In the genomic region with DNA sequence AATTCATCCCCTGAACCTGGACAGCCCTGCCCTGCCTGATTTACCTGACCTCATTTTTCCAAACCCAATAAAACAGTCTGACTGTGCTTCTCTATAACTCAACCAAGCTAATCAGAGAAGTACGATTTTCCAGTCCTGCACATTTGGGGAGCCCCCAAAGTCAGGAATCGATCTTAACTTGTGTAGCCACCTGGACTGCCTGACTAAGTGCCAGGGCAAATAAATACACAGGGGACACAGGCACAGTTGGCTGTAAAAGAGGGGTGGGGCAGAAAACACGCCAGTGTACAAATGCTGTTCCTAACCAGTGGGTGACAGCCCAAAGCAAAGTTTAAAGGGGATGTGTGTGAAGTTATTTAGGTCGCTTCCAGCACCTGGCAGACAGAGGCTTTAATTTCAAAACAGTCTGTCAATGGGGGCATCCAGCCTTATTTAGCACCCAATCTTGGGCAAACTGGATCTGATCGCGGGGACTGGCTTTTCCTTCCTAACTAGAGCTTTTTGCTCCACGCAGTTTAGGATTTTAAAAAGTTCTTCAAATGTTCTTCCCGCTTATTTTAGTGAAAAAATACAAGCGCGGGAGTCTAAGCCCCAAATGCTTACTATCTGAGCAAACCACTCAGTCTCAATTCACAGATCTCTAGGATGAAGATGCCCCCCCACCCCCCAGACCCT, we compare ENCODE assay signal across 8 mouse cellular contexts. TPM values are rescaled to one million over a fixed set of nuclear protein-coding genes. Genes with fewer than 3 reads are reported as not detected.
DNase-seq lines count a peak whose midpoint lies in the region; ATAC-seq and TF ChIP-seq lines count a peak whose summit lies in the region.

No protein-coding gene starts in this region.

- peaks cover 25% of the 10 kb centered on the region for H3K36me3 ChIP-seq in hindbrain, embryonic 13.5 days

- H3K9ac ChIP-seq in hindbrain, embryonic 13.5 days, result peak overlapping the region; percentile 81

- H3K27me3 ChIP-seq in hindbrain, embryonic 13.5 days, result peaks cover 12% of the 10 kb centered on the region

- H3K4me1 ChIP-seq in lung, adult 2 months (ENCODE audit: control insufficient read depth, insufficient read depth, low read length), result peaks cover 7% of the 10 kb centered on the region
- H3K4me1 ChIP-seq in hindbrain, embryonic 13.5 days (replicated peaks), result peaks cover 14% of the 10 kb centered on the region

- no peaks in the 10 kb centered on the region for H3K9me3 ChIP-seq in hindbrain, embryonic 13.5 days

- H3K4me3 ChIP-seq in lung, adult 2 months (replicated peaks; ENCODE audit: extremely low read depth, low read depth, low read length), result peak overlapping the region; percentile 93
- peak overlapping the region; percentile 73 for H3K4me3 ChIP-seq in hindbrain, embryonic 13.5 days

- H3K4me2 ChIP-seq in hindbrain, embryonic 13.5 days, result peak overlapping the region; percentile 85

- H3K27ac ChIP-seq in hindbrain, embryonic 13.5 days, result no peak overlapping the region

- WGBS in lung, adult 2 months, result 3% methylated on average over 10 of the region's 10 CpGs
- 9% methylated on average over 10 of the region's 10 CpGs for WGBS in hindbrain, embryonic 13.5 days

- TF ChIP-seq POLR2A in lung, adult 2 months (IDR thresholded peaks at IDR 0.05; ENCODE audit: borderline replicate concordance, extremely low read depth, low read depth, low read length), result no peak

- no peak for ATAC-seq in hindbrain, embryonic 13.5 days (ENCODE audit: low FRiP score)
- ATAC-seq in megakaryocyte-erythroid progenitor cell, adult 5-6 weeks (replicated peaks; ENCODE audit: low FRiP score, low TSS enrichment, poor library complexity, severe bottlenecking), result peak; percentile 31
- ATAC-seq in megakaryocyte progenitor cell, adult 5-6 weeks (replicated peaks; ENCODE audit: poor library complexity), result no peak
- no peak for ATAC-seq in monocyte, adult 5-6 weeks (replicated peaks; ENCODE audit: insufficient number of reproducible peaks, low FRiP score, low TSS enrichment, poor library complexity, severe bottlenecking)

- no peak for TF ChIP-seq CTCF in lung, adult 2 months (IDR thresholded peaks at IDR 0.05; ENCODE audit: insufficient read depth, low read length)

- no peak for DNase-seq in lung, adult 2 months
- DNase-seq in lung, adult 18-20 months, result no peak
- DNase-seq in c-Kit-negative CD71-positive TER-119-positive erythroid progenitor cells, embryonic 14.5 days (ENCODE audit: low read depth, low spot score), result peak; percentile 29
- no peak for DNase-seq in urinary bladder, postnatal 25 days (ENCODE audit: low spot score)

RNA-seq across cellular contexts. Expression of a gene that starts 0.7 kb away (rescaled TPM):
- 8.7 and 13.0 TPM in 2 replicates for polyA plus RNA-seq in lung, adult 2 months (2012; rRNA removed)
- polyA plus RNA-seq in hindbrain, embryonic 13.5 days (2015; fragmentation: Nextera tagmentation; extraction: Ambion mirVana), result 53.1 and 57.4 TPM in 2 replicates
- 39.7 and 55.5 TPM in 2 replicates for total RNA-seq in megakaryocyte-erythroid progenitor cell, adult 5-6 weeks (2014; fragmentation: Nextera tagmentation)
- total RNA-seq in megakaryocyte-erythroid progenitor cell, adult 5-6 weeks (2017), result 70.2 and 93.1 TPM in 2 replicates
- total RNA-seq in megakaryocyte progenitor cell, adult 5-6 weeks (2015), result 36.4 and 37.9 TPM in 2 replicates
- total RNA-seq in megakaryocyte progenitor cell, adult 5-6 weeks (2017), result 80.1 and 94.0 TPM in 2 replicates
- 56.5 to 107 TPM (median 89.8 TPM) in 3 replicates for total RNA-seq in monocyte, adult 5-6 weeks (2017)
